Mouse (Mus musculus) bone marrow macrophage, adult 2 months (primary cell): Measurements from ENCODE around the gene Mical3.

Source experiments
- CTCF ChIP-seq: IDR thresholded peaks from 2 replicates; pipeline ENCODE4 v1.5.1; 2012; ENCODE audit warnings: low read depth, mild to moderate bottlenecking, low read length, moderate library complexity
- POLR2A ChIP-seq: IDR thresholded peaks from 2 replicates; pipeline ENCODE4 v1.6.1; 2012; ENCODE audit warnings: mild to moderate bottlenecking, low read depth, low read length, borderline replicate concordance

- TF ChIP-seq CTCF, result no peak
- TF ChIP-seq POLR2A, result no peak
Observed at GRCm38 (mm10) chr6:121130773-121131172, at the start of gene Mical3.
